Mouse (Mus musculus): ENCODE data around the gene Tarsl2. TPM values are rescaled to one million over a fixed set of nuclear protein-coding genes. Genes with fewer than 3 reads are reported as not detected.

The Tarsl2 gene
- polyA plus RNA-seq (2015; fragmentation: Nextera tagmentation; extraction: Ambion mirVana): 9.2 and 10.8 TPM in 2 replicates

- peaks cover 9% of the 10 kb centered on the region; the same call in 1 of the 2 replicates for H3K27me3 ChIP-seq
- no peaks in the 10 kb centered on the region for H3K9me3 ChIP-seq (replicated peaks)
- peak; percentile 96 for ATAC-seq (ENCODE audit: insufficient number of reproducible peaks, low FRiP score, low TSS enrichment, low read depth)
- H3K27ac ChIP-seq (replicated peaks): no peak within 1 kb of the TSS
- H3K4me2 ChIP-seq (replicated peaks): peak within 1 kb of the TSS; percentile 82
- H3K9ac ChIP-seq: peak within 1 kb of the TSS; percentile 15; the same call in 1 of the 2 replicates
- peaks cover 14% of the 10 kb centered on the region for H3K36me3 ChIP-seq
- WGBS: under 1% methylated on average over 64 of the region's 64 CpGs
- H3K4me1 ChIP-seq: peaks cover 5% of the 10 kb centered on the region; the same call in 1 of the 2 replicates
- H3K4me3 ChIP-seq (replicated peaks): peak within 1 kb of the TSS; percentile 55
Observed at GRCm38 (mm10) chr7:65644643-65645351, at the start of gene Tarsl2. Tarsl2 (plus strand) TSS chr7:65644898.

- Histone ChIP-seq H3K27ac (replicated peaks) (no peak overlapping the region), H3K9me3 (replicated peaks) (no peaks in the 10 kb centered on the region), H3K9ac (no peak overlapping the region), H3K27me3 (no peaks in the 10 kb centered on the region), H3K4me3 (replicated peaks) (no peak overlapping the region), H3K4me2 (replicated peaks) (no peak overlapping the region), H3K4me1 (no peaks in the 10 kb centered on the region), H3K36me3 (no peaks in the 10 kb centered on the region)
- no peak for ATAC-seq (ENCODE audit: insufficient number of reproducible peaks, low FRiP score, low TSS enrichment, low read depth)
- 62% methylated on average over 3 of the region's 3 CpGs for WGBS
Observed at GRCm38 (mm10) chr7:65606124-65606523, 38.6 kb upstream of the Tarsl2 start.

DNA sequence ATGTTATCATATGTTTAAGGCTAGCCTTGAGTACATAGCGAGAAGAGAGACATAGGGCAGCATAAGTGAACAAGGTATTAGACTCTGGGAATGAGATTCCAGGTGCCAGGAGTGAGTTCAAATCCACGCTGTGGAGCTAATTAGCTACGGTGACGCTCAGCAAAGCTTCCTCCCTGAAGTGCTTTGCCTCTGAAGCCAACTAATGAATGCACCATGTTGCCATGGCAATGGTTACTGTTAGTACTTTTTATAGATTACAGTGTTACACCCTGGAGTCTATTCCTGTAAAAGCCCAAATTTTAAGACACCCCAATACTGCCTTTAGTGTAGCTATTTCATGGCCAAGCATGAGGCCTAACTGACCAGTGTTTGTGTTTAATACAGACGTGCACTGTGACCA is 37.7 kb upstream of the Tarsl2 start:
- Histone ChIP-seq H3K9me3 (replicated peaks) (no peaks in the 10 kb centered on the region), H3K36me3 (no peaks in the 10 kb centered on the region), H3K4me1 (no peaks in the 10 kb centered on the region), H3K4me2 (replicated peaks) (no peak overlapping the region), H3K4me3 (replicated peaks) (no peak overlapping the region), H3K9ac (no peak overlapping the region), H3K27ac (replicated peaks) (no peak overlapping the region), H3K27me3 (no peaks in the 10 kb centered on the region)
- 70% methylated on average over 5 of the region's 5 CpGs for WGBS
- no peak for ATAC-seq (ENCODE audit: insufficient number of reproducible peaks, low FRiP score, low TSS enrichment, low read depth)

- H3K4me1 ChIP-seq: no peaks in the 10 kb centered on the region
- WGBS: 72% methylated on average over 5 of the region's 5 CpGs
- ATAC-seq (ENCODE audit: insufficient number of reproducible peaks, low FRiP score, low TSS enrichment, low read depth): no peak
- H3K4me2 ChIP-seq (replicated peaks): no peak overlapping the region
- no peak overlapping the region for H3K9ac ChIP-seq
- H3K9me3 ChIP-seq (replicated peaks): no peaks in the 10 kb centered on the region
- H3K27ac ChIP-seq (replicated peaks): no peak overlapping the region
- H3K4me3 ChIP-seq (replicated peaks): no peak overlapping the region
- H3K36me3 ChIP-seq: no peaks in the 10 kb centered on the region
- no peaks in the 10 kb centered on the region for H3K27me3 ChIP-seq
Observed at GRCm38 (mm10) chr7:65610171-65610570, 34.5 kb upstream of the Tarsl2 start.

GRCm38 (mm10) chr7:65610673-65611072 is 34.0 kb upstream of the Tarsl2 start:
- ATAC-seq (ENCODE audit: insufficient number of reproducible peaks, low FRiP score, low TSS enrichment, low read depth): no peak
- Histone ChIP-seq H3K36me3 (no peaks in the 10 kb centered on the region), H3K27ac (replicated peaks) (no peak overlapping the region), H3K4me2 (replicated peaks) (no peak overlapping the region), H3K27me3 (no peaks in the 10 kb centered on the region), H3K9ac (no peak overlapping the region), H3K9me3 (replicated peaks) (no peaks in the 10 kb centered on the region), H3K4me3 (replicated peaks) (no peak overlapping the region), H3K4me1 (no peaks in the 10 kb centered on the region)
- 68% methylated on average over 8 of the region's 8 CpGs for WGBS

GRCm38 (mm10) chr7:65611298-65611697 is 33.4 kb upstream of the Tarsl2 start:
- 83% methylated on average over 3 of the region's 3 CpGs for WGBS
- ATAC-seq (ENCODE audit: insufficient number of reproducible peaks, low FRiP score, low TSS enrichment, low read depth): no peak
- Histone ChIP-seq H3K4me3 (replicated peaks) (no peak overlapping the region), H3K4me2 (replicated peaks) (no peak overlapping the region), H3K9ac (no peak overlapping the region), H3K4me1 (no peaks in the 10 kb centered on the region), H3K27ac (replicated peaks) (no peak overlapping the region), H3K36me3 (no peaks in the 10 kb centered on the region), H3K9me3 (replicated peaks) (no peaks in the 10 kb centered on the region), H3K27me3 (no peaks in the 10 kb centered on the region)

GRCm38 (mm10) chr7:65613723-65614122 is 31.0 kb upstream of the Tarsl2 start:
- ATAC-seq (ENCODE audit: insufficient number of reproducible peaks, low FRiP score, low TSS enrichment, low read depth): no peak
- 40% methylated on average over 5 of the region's 5 CpGs for WGBS

DNA sequence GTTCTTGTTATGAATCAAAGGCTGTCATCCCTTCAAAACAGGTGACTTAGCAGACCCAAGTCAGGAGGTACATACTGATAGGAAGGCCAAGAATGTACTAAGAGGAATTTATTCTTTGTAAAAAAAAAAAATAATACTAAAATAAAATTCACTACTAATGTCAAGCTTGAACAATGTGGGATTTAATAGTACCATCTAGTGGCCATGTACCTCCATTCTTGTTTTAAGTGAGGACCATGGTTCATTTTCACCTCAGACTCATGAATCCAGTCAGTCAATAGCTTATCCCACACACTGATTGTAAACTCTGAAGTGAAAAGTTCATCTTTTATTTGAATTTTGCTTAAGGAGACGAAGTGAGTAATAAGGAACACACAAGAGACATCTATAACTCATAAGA is 25.9 kb upstream of the Tarsl2 start:
- Histone ChIP-seq H3K27ac (replicated peaks) (no peak overlapping the region), H3K36me3 (no peaks in the 10 kb centered on the region), H3K4me3 (replicated peaks) (no peak overlapping the region), H3K4me2 (replicated peaks) (no peak overlapping the region), H3K9me3 (replicated peaks) (no peaks in the 10 kb centered on the region), H3K4me1 (no peaks in the 10 kb centered on the region), H3K27me3 (no peaks in the 10 kb centered on the region), H3K9ac (no peak overlapping the region)
- 65% methylated on average over 1 of the region's 1 CpGs for WGBS
- ATAC-seq (ENCODE audit: insufficient number of reproducible peaks, low FRiP score, low TSS enrichment, low read depth): no peak

More at GRCm38 (mm10) chr7:65613723-65614122, 31.0 kb upstream of the Tarsl2 start:
- H3K4me1 ChIP-seq: no peaks in the 10 kb centered on the region
- H3K4me3 ChIP-seq (replicated peaks): no peak overlapping the region
- no peaks in the 10 kb centered on the region for H3K36me3 ChIP-seq
- no peaks in the 10 kb centered on the region for H3K27me3 ChIP-seq
- no peaks in the 10 kb centered on the region for H3K9me3 ChIP-seq (replicated peaks)
- no peak overlapping the region for H3K9ac ChIP-seq
- H3K27ac ChIP-seq (replicated peaks): no peak overlapping the region
- H3K4me2 ChIP-seq (replicated peaks): no peak overlapping the region

GRCm38 (mm10) chr7:65620746-65621145 is 24.0 kb upstream of the Tarsl2 start:
- no peak for ATAC-seq (ENCODE audit: insufficient number of reproducible peaks, low FRiP score, low TSS enrichment, low read depth)
- Histone ChIP-seq H3K4me1 (no peaks in the 10 kb centered on the region), H3K9ac (no peak overlapping the region), H3K9me3 (replicated peaks) (no peaks in the 10 kb centered on the region), H3K27ac (replicated peaks) (no peak overlapping the region), H3K4me3 (replicated peaks) (no peak overlapping the region), H3K27me3 (no peaks in the 10 kb centered on the region), H3K4me2 (replicated peaks) (no peak overlapping the region), H3K36me3 (no peaks in the 10 kb centered on the region)
- 55% methylated on average over 7 of the region's 7 CpGs for WGBS

- no peak overlapping the region for H3K9ac ChIP-seq
- no peaks in the 10 kb centered on the region for H3K9me3 ChIP-seq (replicated peaks)
- no peaks in the 10 kb centered on the region for H3K27me3 ChIP-seq
- no peak overlapping the region for H3K4me2 ChIP-seq (replicated peaks)
- H3K4me3 ChIP-seq (replicated peaks): no peak overlapping the region
- no peaks in the 10 kb centered on the region for H3K36me3 ChIP-seq
- 85% methylated on average over 3 of the region's 3 CpGs for WGBS
- H3K27ac ChIP-seq (replicated peaks): no peak overlapping the region
- no peak for ATAC-seq (ENCODE audit: insufficient number of reproducible peaks, low FRiP score, low TSS enrichment, low read depth)
- no peaks in the 10 kb centered on the region for H3K4me1 ChIP-seq
Observed at GRCm38 (mm10) chr7:65623330-65623729, 21.4 kb upstream of the Tarsl2 start.

DNA sequence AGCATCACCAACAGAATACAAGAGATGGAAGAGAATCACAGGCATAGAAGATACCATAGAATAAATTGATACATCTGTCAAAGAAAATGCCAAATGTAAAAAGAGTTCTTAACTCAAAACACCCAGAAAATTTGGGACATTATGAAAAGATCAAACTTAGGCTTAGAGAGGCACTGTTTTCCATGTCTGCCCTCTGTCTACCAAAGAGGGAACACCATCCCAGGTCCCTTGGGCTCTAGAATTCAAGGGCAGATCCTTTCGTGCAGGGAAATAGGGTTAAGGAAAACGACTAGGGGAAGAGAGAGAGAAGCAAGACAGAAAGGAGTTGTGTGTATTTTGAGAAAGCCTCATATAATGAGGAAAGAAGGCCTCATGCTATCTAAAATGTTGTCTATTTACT is 19.2 kb upstream of the Tarsl2 start:
- Histone ChIP-seq H3K9me3 (replicated peaks) (no peaks in the 10 kb centered on the region), H3K4me1 (no peaks in the 10 kb centered on the region), H3K27ac (replicated peaks) (no peak overlapping the region), H3K36me3 (no peaks in the 10 kb centered on the region), H3K4me2 (replicated peaks) (no peak overlapping the region), H3K27me3 (no peaks in the 10 kb centered on the region), H3K9ac (no peak overlapping the region), H3K4me3 (replicated peaks) (no peak overlapping the region)
- no peak for ATAC-seq (ENCODE audit: insufficient number of reproducible peaks, low FRiP score, low TSS enrichment, low read depth)
- whole genome bisulfite sequencing: 41% methylated on average over 2 of the region's 2 CpGs

DNA sequence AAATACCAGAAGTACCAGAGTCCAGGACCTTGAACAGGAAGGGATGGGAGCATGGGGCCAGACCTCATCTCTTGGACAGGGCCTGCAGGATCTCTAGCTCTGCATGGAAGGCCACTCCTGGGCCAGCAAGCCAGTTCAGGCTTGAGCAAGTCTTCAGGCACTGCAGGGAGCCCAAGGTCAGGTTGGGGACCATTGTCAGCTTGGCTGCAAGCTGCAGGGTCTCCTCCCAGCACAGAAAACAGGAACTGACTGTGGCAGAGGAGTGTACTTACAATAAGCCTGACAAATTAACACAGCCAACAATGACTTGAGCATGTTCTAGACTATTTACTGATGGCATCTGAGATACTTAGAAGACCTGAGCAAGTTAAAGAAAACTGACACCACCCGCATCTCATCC is 14.9 kb upstream of the Tarsl2 start:
- no peak for ATAC-seq (ENCODE audit: insufficient number of reproducible peaks, low FRiP score, low TSS enrichment, low read depth)
- Histone ChIP-seq H3K9ac (no peak overlapping the region), H3K27me3 (no peaks in the 10 kb centered on the region), H3K4me2 (replicated peaks) (no peak overlapping the region), H3K9me3 (replicated peaks) (no peaks in the 10 kb centered on the region), H3K36me3 (no peaks in the 10 kb centered on the region), H3K4me1 (no peaks in the 10 kb centered on the region), H3K4me3 (replicated peaks) (no peak overlapping the region), H3K27ac (replicated peaks) (no peak overlapping the region)
- WGBS: 83% methylated on average over 1 of the region's 1 CpGs
